Mouse (Mus musculus) thymus, postnatal 36 days (tissue): Measurements from ENCODE around the gene Wipi2.

ENCODE experiments used
- DNase-seq, 2 experiments: peaks; one replicate each; pipeline ENCODE4 v3.0.0; 2022; ENCODE audit warnings: mixed read lengths in 2 of 2

The Wipi2 gene

DNA sequence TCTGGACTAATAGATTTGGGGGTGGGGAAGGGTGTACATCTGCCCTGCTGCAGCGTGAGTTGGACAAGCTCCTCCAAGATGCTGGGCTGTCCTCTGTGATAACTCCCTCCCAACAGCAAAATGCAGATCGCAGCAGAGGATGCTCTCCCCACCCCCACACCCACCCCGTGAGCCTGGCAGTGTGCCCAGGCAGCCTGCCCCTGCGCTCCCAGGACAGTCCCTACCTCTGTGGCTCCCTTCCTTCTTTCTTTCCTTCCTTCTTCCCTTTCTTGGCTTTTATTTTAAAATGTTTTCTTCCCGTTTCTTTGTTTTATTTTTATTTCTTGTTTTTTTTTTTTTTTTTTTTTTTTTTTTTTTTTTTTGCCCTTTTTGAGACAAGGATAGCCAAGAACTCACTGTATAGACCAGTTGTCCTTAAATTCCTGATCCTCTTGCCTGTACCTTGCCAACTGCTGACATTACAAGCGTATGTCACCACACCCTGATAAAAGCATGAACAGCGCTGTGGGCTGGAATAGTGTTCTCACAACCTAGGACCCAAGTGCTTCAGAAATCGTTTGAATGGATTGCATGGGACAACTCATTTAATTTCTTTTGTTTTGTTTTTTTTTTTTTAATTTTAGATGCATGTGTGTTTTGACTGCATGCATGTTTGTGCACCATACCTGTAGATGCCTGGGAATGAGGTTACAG lies 66.4 kb downstream of the Wipi2 start:
- no peak for DNase-seq

DNA sequence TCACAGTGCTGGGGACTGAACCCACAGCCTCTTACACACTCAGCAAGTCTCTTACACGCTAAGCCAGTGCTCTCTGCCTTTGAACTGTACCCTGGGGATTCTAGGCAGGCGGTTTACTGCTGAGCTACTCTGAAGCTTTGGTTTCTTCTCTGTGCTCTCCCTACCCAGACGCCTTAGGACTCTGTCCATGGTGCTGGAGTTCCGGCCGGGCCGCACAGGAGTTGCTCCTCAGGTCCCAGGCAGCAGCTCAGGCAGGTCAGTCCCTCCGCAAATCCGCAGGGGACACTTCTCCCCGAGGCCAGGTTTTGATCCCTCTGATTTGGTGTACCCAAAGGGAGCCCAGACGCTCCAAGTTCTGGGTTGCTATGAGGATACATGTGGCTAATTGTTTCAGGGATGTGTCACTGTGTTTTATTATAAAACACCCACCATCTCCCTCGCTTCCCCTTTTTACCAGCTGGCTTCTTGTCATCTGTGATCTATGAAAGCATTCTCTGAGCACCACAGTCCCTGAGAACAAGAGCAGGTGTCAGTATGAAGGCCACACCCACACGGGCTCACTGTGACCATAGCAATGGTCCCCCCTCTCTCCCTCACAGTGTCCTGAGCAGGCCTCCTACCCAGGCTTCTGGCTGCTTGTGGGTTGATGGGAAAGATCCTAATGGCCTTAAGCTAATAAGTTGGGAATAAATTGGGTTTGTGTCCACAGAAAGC lies 67.3 kb downstream of the Wipi2 start:
- DNase-seq, result no peak

DNA sequence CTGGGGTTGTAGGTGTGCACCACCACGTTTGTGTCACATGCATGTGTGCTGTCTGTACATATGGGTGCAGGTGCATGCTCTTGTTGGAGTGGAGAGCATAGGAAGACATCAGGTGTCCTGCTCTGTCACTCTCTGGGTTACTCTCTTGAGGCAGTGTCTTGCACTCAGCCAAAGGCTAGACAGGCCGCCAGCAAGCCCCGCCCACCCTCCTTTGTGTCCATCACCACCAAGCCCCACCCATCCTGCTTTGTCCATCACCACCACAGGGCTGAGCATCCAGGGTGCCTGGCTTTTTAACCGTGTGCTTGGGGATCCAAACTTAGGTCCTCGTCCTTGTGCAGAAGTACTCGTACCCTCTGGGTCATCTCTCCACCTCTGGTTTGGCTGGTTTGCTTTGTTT lies 68.8 kb downstream of the Wipi2 start:
- DNase-seq, result no peak

DNA sequence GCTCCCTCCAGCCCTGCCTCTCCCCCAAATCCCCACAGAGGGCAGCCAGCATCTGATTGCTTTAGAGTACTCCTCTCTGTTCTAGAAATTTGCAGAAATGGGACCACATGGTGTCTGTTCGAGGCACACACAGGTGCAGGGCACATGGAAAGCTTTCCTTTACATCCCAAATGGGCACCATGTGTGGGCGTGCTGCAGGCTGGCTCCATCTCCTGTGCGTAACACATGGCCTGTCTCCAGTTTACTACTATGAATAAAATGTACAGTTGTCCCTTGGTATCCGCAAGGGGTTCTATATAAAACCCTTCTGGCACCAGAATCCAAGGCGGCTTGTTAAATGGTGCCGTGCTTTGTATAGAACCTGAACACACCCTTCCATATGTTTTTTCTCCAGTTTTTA lies 69.4 kb downstream of the Wipi2 start:
- no peak for DNase-seq

DNA sequence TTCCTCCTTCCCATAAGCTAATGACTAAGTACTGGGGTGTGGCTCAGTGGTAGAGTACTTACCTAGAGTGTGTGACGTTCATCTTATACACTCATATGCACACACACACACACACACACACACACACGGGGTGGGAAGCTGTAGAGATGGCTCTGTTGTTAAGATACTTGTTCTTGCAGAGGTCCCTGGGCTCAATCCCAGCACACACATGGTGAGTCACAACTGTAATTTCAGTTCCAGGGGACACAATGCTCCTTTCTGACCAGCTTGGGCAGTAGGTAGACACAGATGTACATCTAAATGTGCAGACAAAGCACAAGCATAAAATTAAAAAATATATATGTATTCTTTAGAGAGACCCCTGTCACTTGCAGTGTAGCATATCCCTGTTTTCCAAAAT lies 70.2 kb downstream of the Wipi2 start:
- DNase-seq, result no peak

DNA sequence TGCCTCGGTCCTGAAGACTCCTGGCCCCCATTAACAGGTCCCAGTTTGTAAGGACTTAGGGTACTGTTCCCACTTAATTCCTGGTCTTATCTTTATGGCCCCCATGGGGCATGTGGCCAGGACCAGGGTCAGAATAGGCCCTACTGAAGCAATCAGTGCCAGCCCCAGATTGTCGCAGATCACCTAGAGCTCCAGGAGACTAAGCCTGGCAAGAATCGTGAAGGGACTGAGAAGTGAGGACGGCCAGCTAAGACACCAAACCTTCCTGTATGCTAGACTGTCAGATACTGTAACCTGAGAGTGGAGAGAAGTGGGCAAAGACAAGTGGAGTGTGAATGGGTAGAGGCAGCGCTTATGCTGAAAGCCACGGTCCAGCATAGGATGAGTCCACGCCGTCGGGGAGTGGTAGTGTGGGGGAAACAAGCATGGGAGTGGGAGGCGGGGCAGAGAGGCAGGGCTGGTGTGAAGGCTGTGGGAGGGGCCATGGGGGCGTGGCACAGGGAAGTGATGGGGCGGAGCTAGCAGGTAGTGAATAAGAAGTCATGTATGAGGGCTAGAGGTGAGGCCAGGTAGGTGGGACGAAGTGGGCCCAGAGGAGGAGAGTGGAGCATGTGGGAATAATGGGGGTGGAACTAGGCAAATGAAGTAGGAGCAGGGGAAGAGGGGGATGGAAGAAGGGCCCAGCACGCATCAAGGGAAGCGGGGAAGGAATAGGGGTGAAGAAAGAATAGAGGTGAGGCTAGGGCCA lies 73.5 kb downstream of the Wipi2 start:
- DNase-seq, result peak; percentile 16 to 28

DNA sequence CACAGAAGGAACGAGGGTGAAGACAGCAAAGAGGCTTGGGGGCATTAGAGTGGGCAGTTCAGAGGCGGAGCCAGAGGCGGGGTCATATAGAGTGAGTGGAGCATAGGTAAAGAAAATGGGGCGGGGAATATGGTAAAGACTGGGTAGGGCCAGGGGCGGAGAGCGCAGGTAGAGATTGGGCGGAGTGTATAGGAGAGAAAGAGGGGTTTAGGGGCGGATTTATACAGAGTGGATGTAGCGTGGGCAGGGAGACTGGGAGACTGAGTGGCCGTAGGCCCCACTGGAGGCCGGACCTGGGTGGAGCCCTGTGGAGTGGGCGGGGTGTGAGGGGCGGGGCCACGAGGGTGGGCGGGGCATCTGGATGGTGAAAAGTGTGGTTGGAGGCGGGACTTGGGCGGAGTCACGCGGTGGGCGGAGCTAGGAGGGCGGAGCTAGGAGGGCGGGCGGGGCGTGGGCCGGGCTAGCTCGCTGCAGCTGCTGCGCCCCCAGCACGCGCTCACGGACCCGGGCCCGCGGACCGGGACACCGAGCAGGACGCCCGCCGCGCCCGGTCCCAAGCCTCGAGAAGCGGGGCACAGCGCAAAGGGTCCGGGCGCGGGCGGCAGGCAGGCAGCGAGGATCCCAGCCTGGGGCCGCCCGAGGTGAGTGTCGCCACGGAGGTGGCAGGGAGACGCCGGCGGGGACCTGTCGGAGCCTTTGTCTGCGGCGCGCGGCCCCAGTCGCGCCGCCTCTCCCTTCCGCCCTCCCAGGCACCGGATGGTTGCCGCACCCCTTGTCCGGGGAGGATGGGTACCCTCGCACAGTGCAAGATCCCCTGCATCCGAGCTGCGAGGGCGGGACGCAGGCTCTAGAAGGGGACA lies 74.4 kb downstream of the Wipi2 start:
- peak in 1 of 2 experiments; percentile 21 for DNase-seq

DNA sequence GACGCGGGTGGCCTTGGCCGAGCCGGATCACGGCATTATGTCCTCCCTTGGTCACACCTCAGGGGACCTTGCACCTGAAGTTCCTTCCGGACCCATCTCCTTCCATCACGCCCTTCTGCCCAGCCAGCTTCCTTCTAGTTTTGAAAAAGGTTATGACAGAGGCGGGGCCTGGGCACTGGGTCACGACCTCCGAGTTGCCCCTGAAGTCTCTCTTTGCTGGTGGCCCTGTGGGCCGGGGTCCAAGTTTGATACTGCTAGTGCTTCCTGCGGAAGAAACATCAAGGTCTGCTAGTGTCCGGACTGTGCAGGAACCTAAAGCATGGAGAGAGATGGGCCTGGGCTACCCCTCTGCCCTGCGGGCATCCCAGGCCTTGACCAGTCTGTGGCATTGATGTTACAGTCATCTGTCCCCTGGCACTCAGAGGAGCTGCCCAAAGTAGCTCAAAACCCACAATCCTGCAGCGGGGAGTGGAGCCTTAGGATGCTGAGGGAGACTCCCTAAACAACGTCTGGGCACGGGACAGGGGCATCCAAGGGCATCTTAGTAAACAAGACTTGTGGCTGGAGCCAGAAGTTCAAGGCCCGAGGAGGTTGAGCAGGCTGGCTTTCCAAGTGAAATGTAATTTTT lies 75.1 kb downstream of the Wipi2 start:
- DNase-seq, result no peak

DNA sequence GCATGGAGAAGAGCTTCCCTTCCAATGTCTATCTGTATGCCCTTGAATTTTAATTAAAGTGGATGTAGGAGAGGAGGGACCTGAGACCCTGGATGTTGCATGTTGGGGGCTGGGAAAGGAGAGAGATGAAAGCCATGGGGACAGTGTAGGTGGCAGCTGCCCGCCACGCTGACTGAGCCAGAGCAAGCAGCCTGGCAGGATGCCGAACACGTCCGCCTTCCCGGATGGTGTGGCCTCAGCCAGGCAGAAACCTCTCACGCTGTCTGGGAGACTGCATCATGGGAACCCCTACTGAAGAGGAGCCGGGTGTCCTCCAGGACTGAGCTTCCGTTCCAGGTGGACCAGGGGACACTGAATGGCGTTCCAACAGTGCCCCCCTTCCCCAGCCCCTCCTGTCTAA lies 76.1 kb downstream of the Wipi2 start:
- DNase-seq, result no peak

DNA sequence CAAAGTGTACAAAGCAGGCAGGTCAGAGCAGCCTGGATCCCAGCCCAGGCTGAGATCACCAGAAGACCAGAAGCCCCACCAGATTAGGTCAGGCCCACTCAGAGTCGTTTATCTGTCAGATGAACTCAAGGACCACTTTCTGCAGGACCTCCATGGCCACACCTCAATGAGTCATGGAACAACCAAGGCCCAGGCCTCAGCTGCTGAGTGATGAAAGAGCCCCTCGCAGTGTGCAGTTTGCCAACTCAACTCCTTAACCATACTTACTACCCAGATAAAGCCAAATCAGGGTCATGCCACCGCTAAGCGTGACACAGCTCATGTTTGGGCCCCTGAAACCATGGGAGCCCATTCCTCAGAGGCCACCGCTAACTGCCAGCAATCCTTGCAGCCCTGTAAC lies 80.2 kb downstream of the Wipi2 start:
- no peak for DNase-seq

DNA sequence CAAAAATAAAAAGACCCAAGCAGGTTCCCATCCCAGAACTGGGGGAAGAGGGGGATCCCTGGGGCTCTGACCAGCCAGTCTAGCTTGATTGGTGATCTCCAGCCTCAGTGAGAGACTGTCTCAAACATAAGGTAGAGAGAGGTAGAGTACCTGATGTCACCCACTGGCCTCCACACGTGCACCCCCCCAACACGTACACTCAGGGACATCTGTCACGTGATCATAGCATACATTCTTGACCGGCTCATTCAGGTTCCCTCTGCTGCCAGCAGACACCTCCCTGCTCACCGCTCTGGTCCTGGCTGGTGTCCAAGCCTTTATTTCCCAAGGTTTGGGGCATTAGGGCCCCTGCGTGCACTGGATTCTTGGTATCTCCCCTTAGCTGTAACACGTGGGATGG lies 81.9 kb downstream of the Wipi2 start:
- no peak for DNase-seq

DNA sequence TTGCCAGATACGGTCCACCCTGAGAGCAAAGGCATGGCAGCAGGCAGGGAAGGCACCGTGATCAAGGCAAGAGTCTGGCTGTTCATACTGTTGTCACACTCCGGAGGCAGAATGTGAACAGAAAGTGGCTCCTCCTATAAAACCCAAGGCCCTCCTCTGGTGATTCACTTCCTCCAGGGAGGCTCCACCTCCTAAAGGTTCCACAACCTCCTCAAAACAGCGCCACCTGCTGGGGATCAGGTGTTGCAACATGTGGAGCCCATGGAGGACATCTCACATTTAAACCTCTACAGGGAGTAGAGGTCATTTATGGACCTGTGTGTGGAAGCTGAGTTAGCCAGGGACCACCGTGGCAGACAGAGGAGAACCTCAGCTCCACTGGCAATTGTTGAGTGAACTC lies 84.9 kb downstream of the Wipi2 start:
- DNase-seq, result no peak

DNA sequence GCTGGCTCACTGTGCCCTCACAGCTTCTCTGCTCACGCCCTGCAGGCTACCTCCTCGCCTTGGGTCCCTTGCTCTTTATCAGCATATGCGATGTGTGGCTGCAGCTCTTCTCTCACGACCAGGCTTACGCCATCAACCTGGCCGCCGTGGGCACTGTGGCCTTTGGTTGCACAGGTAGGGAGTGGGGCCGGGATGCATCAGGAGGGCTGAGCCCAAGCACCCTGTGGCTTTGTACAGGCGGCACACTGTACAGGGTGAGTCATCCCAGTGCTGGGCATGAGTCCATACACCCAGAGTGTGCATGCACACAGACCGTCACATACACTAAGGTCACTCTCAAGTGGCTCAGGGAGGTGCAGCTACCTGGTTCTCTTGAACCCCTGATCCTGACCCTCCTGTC lies 86.5 kb downstream of the Wipi2 start:
- no peak for DNase-seq

DNA sequence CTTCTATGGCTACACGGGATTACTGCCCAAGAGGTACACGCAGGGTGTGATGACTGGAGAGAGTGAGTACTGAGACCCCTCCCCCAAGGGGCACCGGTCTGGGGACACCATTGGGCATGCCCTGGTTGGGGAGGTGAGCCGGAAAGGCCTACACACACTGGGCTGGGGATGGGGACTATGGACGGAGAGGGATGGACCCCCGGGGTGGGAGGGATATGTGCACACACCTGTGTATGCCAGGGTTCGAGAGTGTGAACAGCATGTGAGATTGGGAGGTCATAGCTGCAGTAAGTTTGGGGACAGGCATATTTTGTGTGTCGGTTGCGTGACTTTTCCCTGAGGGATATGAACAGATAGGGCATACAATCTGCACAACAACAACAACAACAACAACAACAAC lies 87.6 kb downstream of the Wipi2 start:
- no peak for DNase-seq

DNA sequence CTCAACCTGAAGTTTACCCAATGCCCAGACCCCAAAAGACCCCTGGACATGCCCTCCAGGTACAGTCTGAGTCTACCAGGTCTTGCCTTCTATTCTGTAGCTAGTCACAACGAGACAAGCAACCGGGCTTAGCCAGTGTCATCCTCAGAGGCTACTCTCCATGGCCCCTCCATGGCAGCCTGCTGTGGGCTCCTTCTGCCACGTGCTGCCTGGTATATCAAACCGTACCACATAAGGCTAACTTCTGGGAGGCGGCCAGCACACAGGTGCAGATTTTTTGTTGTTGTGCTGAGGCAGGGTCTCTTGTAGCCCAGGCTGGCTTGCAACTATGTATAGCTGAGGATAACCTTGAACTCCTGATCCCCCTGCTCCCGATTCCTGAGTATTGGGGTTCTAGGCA lies 88.6 kb downstream of the Wipi2 start:
- no peak for DNase-seq

DNA sequence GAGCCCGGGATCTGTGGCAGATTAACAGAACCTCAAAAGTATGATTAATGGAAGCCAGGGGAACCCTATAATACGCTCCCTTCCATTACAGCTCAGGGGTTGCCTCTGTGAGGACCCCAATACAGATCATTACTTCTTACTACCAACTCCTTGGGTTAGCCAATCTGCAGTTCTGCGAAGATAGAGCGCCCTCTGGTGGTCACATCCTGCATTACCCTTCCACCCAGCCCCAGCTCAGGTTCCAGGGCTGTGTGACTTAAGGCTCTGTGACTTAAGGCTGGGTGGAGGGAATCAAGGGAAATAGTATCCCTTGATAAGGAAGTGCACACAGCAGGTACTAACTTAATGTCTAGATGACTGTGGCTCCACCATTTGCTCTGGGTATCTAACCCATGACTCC lies 90.5 kb downstream of the Wipi2 start:
- peak; percentile 59 to 75 for DNase-seq

DNA sequence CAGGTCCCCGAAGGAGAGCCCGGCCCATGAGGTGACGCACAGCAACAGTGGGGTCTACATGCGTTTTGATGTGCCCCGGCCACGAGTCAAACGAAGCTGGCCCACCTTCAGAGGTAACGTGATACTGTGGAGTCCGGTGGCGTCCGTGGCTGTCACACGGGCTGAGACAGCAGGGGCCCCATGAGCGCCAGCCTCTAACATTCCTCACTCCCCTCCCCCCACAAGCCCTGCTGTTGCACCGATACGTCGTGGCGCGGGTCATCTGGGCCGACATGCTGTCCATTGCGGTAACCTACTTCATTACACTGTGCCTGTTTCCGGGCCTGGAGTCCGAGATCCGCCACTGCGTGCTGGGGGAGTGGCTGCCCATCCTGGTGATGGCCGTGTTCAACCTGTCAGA lies 91.0 kb downstream of the Wipi2 start:
- no peak for DNase-seq

DNA sequence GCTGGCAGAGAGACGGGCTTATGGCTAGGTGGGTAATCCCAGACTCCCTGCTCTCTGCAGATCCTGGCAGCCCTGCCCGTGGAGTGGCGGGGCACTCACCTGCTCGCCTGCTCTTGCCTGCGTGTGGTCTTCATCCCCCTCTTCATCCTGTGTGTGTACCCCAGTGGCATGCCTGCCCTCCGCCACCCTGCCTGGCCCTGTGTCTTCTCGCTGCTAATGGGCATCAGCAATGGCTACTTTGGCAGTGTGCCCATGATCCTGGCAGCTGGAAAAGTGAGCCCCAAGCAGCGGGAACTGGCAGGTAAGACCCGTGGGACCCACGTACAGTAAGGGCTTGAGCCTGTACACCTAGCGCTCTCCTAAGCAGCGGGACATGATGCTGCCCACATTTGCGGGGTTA lies 92.4 kb downstream of the Wipi2 start:
- DNase-seq, result no peak
